Mouse (Mus musculus): ENCODE results near the gene Nog. TPM values are rescaled to one million over a fixed set of nuclear protein-coding genes. Genes with fewer than 3 reads are reported as not detected.

Nog gene
- polyA plus RNA-seq, 1 experiment from 2014 or later: 0.20 TPM

DNA sequence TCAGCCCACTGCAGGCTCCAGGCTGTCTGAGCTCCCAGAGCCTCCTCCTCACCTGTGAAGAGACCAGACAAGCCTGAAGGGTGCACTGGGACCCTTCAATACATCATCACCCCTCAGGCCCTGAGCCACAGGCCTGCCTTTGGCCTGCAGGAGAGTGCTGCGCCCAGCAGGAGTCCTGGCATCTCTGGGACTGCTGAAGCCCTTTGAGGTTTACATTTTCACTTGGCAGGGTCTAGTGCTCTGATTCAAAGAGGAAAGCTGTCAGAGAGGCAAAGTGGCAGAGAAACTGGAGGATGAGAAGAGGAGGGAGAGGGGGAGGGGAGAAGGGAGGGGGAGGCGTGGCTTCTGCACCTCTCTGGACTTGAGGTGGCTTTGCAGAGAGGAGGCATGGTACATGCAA lies 44.2 kb downstream of the Nog start:
- no peaks in the 10 kb centered on the region for H3K4me1 ChIP-seq
- no peaks in the 10 kb centered on the region for H3K9me3 ChIP-seq (replicated peaks)
- H3K9ac ChIP-seq: no peak overlapping the region
- no peaks in the 10 kb centered on the region for H3K36me3 ChIP-seq
- no peak for ATAC-seq
- H3K4me3 ChIP-seq: no peak overlapping the region
- H3K27ac ChIP-seq: no peak overlapping the region
- 45% methylated on average over 2 of the region's 2 CpGs for WGBS (ENCODE audit: insufficient replicate concordance)
- no peak overlapping the region for H3K4me2 ChIP-seq
- H3K27me3 ChIP-seq (replicated peaks): no peaks in the 10 kb centered on the region

- 72% methylated on average over 13 of the region's 13 CpGs for WGBS (ENCODE audit: insufficient replicate concordance)
- H3K4me2 ChIP-seq: no peak overlapping the region
- ATAC-seq: no peak
- H3K4me1 ChIP-seq: no peaks in the 10 kb centered on the region
- H3K36me3 ChIP-seq: no peaks in the 10 kb centered on the region
- no peak overlapping the region for H3K9ac ChIP-seq
- H3K9me3 ChIP-seq (replicated peaks): no peaks in the 10 kb centered on the region
- H3K27me3 ChIP-seq (replicated peaks): no peaks in the 10 kb centered on the region
- no peak overlapping the region for H3K4me3 ChIP-seq
- H3K27ac ChIP-seq: no peak overlapping the region
These were observed 48.2 kb downstream of the Nog start for GRCm38 (mm10) chr11:89253973-89254372.

Other genes with a start within 250 kb of the Nog start
- 1.6 and 1.7 TPM in 2 replicates for gene Dgke, start 235.5 kb downstream of the Nog start, polyA plus RNA-seq (2016; fragmentation: Nextera tagmentation; extraction: Ambion mirVana)
- not detected in 2 replicates for gene Gm525, start 228.5 kb downstream of the Nog start, polyA plus RNA-seq (2016; fragmentation: Nextera tagmentation; extraction: Ambion mirVana)